Mouse (Mus musculus): Measurements from ENCODE around the gene Upk3bl.

- no peak for TF ChIP-seq CTCF (IDR thresholded peaks at IDR 0.05; ENCODE audit: borderline replicate concordance, extremely low read depth, insufficient read depth, insufficient read length)
- no peak for TF ChIP-seq POLR2A (IDR thresholded peaks at IDR 0.05; ENCODE audit: borderline replicate concordance, extremely low read depth, insufficient read depth, insufficient read length, poor library complexity, severe bottlenecking)
Observed at GRCm38 (mm10) chr5:136035285-136035684, 19.0 kb upstream of the Upk3bl start.
